Mouse (Mus musculus): ENCODE measurements around the gene Pde1b.

DNA sequence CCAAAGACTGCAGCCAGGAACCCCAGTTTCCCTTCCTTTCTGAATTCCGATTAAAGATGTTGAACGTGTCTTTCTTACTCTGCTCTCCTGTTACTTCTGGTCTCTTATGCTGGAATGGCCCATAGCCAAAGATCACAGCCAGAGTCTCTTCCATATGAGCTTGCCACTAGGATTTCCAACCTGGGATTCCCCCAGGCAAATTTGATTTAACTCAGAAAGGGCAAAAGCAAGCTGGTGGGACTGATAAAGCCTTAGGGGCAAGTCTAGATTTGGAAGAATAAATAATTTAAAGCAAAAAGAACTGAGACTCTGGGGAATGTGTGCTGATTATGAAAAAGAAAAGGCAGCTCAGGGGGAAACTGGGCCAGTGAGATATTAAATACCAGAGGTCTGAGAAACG lies 17.7 kb upstream of the Pde1b start:
- no peak for TF ChIP-seq CHD2 (IDR thresholded peaks at IDR 0.05; ENCODE audit: low read depth, low read length)
- no peak for TF ChIP-seq MAFK (IDR thresholded peaks at IDR 0.05; ENCODE audit: insufficient read depth, low read depth, low read length)
- TF ChIP-seq HCFC1 (IDR thresholded peaks at IDR 0.05; ENCODE audit: borderline replicate concordance, insufficient read depth, low read length): no peak
- no peak for TF ChIP-seq ZNF384 (IDR thresholded peaks at IDR 0.05; ENCODE audit: low read depth, low read length)
- TF ChIP-seq ZC3H11A (IDR thresholded peaks at IDR 0.05; ENCODE audit: borderline replicate concordance, low read depth, low read length): no peak

All from ES-E14 (cell line).